Mouse (Mus musculus) frontal cortex, postnatal 25 days (tissue): ENCODE measurements at regions not wholly inside any gene's neighbourhood (a gene's known extent, or its start where the extent isn't known, plus 50 kb on each side); places are given as distances from the start of the nearest gene placed in this dataset.

Experiments
- DNase-seq, 2 experiments: peaks; one replicate each; pipeline ENCODE4 v3.0.0; 2022; ENCODE audit warnings: low spot score in 2 of 2

DNA sequence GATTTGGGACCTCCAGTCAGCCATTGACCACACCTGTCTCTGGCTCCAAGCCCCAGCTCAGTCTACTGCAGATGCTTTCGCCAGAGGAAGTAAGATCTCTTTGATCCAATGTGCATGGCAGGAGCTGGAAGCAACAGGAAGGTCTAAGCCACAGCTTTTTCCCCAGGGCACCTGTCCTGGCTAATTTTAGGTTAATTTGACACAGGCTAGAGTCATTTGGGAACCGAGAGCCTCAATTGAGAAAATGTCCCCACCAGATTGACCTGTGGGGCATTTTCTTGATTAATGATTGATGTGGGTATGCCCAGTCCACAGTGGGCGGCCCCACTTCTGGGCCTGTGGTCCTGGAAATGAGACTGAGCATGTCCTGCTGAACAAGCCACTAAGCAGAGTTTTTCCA lies 240.7 kb upstream of the Hs6st1 start:
- DNase-seq, result no peak

DNA sequence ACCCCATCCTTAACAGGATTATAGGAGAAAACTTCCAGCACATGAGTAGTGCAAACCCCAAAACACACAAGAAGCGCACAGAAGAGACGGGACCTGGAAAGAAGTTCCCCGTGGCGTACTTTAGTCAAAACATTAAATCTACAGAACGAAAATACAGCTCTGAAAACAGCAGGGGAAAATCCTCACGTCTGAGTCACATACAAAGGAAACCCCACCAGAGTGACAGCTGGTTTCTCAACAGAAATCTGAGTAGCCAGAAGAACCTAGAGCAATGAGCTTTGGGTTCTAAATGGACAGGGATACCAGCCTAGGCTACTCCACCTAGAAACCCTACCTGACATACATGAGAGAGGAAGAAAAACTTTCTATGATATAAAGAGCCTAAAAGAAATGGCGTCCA lies 234.0 kb upstream of the Hs6st1 start:
- DNase-seq, result no peak

DNA sequence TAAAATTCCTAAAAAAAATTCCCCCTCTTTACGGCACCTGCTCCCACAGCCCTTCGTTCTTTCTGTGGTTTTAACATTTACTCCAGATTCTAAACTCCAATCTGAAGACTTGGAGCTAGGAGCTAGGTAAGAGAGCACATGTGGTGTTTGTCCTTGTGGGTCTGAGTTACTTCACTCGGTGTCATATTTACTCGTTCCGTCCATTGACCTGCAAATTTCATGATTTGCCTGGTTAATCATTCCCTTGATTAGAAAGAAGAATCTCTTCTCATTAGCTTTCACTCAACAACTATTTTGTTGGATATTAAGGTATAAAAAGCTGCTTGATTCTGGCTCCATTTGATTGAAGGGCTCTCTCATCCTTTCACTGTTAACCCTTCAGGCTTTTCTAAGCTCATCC lies 231.6 kb upstream of the Hs6st1 start:
- no peak for DNase-seq

DNA sequence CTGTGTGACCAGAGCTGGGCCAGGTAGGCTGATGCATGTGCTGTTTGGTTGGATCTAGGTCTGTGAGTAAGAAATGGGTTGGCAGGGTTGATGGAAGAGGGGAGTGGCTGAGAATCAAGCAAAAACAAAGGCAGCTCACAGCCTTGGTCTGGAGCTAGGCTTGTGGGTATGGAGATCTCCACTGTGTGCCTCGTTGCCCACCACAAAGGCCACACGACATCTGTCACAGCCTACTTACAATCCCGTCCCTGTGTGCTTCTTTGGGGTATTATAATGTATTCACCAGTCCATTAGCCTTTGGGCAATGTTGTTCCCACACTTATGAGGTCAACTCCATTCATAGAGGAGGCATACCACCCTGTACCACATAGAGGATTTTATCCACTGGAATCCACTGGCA lies 229.6 kb upstream of the Hs6st1 start:
- no peak for DNase-seq

DNA sequence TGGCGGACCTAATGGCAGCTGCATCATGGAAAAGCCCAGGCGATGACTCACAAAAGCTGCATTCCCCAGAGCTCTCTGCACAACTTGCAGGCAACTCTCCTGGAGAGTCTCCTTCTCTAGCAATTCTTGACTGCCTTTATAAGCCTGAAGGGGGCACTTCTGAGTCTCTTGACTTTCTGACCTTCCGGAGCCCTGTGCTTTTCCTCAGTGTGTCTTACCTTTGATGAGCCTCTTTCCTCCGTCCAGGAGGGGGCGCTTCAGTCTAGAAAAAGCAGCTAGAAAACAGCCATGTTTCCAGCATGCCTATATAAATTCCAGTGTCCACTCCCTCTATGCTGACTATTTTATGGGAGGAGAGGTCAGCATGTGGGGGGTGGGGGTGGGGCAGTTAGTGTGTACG lies 228.8 kb upstream of the Hs6st1 start:
- DNase-seq, result no peak

DNA sequence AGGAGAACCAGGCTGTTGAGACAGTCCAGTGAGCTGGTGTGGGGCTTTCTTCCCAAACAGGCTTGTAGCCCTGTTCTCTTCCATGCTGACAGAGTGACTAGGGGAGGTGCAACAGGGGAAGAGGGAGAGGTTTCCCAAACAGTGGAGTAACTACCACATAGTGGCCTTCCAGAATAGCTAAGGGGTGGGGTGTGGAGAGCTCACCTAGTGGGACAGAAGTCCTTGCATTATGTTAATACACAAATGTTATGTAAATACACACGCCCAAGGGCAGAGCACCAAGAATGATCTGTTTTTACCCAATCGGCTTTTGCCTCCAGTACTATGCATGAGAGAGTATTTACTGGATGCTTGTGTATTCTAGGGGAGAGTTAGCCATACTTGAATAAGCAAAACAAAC lies 226.6 kb upstream of the Hs6st1 start:
- no peak for DNase-seq

DNA sequence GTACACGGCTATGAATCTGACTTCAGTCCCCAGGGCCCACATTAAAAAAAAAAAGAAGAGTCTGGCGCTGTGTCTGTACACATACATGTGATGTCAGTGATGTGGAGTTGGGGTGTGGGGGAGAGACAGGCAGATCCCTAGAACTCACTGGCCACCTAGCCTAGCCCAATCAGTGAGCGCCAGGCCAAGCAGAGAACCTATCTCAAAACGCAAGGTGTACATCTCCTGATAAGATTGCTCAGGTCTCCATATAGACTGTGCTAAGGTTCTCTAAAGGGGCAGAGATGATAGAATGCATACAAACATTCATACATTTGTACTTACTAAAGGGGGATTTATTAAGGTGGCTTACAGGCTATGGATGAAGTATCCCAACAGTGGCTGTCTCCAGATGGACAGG lies 225.5 kb upstream of the Hs6st1 start:
- DNase-seq, result no peak

DNA sequence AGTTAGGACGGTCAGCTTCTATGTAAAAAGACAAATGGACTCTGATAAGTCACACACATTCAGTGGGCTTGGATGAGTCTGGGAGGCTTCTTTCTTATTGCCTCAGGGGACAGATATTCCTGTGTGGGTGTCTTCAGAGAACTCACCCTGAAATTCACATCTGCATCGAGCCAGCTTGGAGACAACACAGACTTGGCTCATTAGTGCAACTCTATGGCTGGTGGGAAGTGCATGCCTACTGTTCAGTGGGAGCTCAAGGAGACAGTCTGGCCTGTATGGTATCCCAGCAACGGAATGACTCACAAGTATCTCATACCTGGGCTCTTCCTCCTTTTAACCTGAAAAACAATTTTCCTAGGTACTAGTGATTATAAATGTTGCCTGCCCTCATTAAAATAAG lies 224.6 kb upstream of the Hs6st1 start:
- DNase-seq, result no peak

DNA sequence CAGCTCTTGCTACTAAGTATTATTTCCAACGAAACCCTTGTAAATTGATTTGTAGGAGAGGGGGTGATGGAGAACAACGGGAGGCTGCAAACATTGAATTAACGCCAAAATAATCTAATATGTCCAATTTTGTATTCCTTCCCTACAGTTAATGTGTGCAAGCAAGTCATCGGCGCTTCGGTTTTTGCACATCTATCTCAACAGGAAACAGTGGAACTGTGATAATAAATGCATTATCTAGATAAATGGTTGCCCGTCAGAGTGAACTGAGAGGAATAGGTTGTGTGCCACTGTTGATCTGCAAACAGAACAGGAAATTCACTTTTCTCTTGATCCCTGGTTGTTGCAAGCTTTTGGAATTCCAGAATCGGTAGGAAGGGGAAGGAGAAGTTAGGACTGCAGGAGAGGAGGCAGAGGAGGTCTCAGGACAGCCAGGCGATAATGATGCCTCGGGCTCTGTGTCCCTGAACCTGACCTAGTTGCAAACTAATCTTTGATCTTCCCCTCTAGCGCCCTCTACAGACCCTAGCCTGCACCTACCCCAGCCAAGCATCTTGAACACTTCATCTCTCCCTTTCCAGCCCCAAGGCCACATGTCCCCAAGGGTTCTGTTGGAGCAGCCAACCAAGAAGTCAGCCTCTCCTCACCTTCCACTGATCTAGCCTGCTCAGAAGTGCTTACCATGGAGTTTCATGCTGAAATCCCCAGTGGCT lies 221.8 kb upstream of the Hs6st1 start:
- DNase-seq, result peak in 1 of 2 experiments; percentile 26

DNA sequence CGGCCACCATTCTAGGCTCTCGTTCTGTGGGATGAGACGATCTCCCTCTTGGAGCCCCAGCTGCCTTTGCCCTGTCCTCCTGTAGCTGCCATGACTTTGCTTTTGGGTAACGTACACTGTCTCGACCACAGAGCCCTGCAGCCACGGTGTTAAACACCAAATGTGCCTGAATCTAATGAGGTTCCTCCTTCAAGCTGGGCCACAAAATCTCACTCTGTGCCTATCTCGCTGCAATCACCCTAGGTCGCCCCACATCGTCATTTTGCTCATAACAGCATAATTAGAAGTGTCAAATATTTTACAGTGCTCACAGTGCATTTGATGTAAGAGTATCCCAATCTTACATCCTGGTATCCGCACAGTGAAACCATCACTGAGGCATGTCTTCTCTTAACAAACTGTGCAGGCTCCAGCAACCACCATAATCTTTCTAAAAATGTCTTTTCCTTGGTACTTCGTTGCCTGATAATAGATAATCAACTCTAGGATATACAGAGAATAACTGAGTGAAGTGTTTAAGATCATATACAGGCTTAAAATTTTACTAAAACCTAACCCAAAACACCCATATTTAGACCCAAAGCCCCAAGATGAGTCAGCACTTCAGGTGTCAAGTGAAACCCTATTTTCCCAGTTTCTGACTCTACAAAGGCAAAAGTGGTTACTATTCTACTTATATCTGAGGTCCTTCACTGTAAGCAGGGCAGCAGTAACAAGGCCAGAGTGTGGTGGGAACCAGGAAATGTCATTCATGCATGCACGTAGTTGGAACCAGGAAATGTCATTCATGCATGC lies 219.8 kb upstream of the Hs6st1 start:
- no peak for DNase-seq

DNA sequence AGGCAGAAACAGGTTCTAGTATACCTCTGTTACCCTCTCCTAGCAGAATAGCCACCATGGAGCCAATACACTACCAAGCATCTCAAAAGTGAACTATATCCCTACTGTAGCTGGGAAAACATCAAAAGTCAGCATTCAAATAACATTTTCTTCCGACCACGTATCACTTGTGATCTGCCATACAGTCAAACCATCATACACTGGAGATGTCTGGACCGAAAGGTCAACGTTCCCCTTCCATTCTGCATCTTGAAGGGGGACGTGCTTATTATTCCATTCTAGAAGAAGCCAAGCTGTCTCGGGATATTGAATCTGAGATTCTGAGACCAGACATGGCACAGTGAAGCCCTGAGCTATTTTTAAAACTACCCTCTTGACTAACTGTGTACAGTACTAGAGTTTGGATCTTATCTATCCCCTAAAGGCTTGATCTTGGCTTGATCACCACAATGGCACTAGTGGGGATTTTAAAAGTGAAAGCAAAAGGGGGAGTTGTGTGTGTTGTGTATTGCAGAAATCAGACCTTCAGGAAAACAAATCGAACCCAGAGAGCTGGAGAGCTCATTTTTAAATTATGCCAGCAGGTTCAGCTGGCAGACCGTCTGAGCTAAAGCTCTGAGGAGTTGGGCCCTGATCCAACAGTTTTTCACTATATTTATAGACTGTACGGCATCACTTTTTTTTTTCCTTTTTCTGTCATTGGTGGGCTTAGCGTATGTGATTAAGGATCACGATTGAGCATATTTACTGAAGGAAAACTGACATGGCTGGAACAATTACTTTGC lies 218.6 kb upstream of the Hs6st1 start:
- DNase-seq, result no peak

DNA sequence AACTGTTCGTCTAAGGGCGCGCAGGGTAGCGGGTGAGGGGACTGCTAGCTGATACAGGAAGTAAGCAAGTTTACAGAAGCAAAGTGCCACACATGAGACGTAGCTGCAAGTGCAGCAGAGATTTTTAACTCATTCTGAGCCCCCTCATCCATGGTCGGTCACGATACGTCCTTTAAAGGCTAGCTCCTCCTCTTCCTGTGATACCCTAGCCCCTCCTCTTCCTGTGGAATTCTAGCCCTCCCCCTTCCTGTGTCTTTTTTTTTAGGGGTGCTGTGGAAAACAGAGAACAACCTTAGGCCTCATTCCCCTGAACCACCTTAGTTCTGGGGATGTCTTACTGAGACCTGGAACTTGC lies 218.0 kb upstream of the Hs6st1 start:
- DNase-seq, result no peak

DNA sequence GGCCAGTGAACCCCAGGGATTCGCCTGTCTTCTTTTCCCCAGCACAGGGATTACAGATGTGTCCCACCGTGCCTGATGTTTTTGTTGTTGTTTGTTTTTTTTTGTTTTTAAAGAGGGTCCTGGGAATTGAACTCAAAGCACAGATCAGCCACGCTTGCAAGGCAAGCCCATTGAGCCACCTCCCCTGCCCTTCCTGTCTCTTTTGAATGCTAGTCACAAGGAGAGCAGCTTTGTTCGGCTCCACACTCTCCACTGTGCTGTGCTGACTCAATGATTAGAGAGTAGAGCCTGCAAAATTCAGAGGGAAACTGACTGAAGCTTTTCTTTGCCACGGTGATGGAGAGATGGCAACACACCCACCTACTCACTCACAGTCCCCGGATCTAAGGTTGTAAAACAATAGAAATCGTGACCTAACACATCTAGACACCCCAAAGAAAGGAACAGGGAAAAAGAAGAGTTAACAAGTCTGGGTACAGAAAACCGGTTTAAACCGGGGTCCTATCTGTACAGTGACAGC lies 217.6 kb upstream of the Hs6st1 start:
- no peak for DNase-seq

DNA sequence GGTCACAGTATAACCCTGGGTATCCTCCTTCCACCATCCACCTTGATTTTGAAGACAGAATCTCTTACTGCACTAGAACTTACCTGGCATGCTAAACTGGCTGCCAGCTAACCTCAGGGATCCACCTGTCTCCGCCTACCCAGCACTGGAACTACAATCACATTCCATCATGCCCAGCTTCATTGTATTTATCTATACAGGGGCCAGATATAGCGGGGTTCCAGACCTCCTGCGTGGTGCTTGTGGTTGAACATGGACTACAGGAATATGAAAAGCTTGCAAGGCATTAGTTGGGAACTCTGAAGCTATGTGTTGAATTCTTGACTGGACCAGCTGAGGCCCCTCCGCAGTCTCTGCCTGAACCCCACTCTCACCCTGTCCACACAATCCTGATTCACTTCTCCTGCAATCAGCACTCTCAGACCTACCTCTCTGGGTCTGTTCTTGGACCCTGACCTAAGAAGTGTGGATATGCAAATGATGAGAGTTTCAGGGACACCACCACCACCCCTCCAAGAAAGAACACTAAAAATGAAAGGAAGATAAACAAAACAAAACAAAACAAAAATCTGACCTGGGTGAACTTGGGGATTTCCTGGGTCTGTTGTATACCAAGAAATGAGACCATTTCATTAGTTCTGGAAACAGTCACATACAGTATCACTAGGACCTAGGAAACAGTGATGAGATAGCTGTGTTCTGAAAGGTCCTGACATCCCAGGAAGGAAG lies 216.4 kb upstream of the Hs6st1 start:
- no peak for DNase-seq

DNA sequence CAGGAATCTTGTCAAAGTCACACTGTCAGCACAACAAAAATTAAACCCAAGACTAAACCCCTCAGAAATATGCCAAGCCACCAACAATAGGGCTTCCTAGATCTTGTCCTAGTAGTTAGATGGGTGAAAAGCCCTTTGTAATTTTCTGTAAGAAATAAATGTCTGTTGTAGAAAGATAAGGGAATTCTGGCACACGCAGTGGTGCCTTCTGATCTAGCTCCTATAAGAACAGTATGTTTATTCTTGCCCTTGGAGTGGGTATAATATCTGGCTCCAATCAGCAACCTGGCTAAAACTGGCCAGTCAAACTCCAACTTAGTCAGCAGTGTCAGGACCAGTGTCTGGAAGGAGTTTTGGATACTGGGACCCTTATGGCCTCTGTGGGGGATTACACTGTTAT lies 215.2 kb upstream of the Hs6st1 start:
- no peak for DNase-seq

DNA sequence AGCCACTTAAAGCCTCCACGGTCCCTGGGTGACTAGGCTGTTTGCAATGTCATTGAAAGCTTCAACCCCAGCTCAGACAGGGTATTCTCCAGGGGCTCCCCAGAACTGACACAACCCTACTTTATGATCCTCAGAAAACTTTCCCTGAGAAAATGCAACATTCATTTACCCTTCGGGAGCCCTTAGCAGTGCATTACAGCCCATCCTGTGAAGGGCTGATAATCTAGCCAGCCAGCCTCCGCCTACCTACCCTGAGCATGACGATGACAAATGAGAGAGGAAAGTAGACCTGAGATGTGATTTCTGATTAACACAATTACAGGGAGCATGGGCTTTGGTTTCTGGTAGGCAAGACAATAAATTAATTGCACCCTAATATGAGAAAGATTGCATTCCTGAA lies 212.6 kb upstream of the Hs6st1 start:
- DNase-seq, result no peak

DNA sequence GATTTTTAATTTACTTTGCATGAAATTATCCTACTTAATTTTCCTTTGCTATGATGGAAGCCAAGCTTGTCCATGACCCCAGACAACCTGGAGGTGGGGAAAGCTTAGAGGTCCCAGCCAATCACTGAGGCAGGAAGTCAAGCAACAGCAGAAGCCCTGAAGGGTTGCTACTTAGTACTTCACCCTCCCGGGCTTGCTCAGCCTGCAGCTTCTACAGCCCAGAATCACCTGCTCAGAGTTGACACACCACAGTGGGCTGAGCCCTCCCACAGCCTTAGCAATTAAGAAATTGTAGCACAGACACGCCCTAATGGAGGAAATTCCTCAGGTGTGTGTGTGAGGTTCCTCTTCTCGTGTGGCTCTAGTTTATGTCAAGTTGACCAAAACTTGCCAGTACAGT lies 209.9 kb upstream of the Hs6st1 start:
- no peak for DNase-seq

DNA sequence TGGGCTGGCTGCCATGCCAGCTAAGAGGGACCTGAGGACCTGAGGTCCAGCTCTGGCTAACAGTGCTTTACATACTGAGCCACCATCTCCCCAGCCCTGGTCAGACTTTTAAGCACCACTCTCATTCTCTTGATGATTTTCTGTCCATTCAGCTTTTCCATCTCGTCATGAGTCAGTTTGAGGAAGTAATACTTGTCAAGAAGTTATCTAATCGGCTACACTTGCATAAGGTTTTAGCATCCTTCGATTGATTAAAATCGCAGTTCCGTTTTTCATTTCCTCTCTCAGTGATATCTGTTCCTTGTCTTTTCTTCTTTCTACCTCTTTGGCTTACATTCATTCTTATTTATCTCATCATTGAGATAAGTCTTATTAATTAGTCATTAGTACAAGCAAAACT lies 207.4 kb upstream of the Hs6st1 start:
- no peak for DNase-seq

DNA sequence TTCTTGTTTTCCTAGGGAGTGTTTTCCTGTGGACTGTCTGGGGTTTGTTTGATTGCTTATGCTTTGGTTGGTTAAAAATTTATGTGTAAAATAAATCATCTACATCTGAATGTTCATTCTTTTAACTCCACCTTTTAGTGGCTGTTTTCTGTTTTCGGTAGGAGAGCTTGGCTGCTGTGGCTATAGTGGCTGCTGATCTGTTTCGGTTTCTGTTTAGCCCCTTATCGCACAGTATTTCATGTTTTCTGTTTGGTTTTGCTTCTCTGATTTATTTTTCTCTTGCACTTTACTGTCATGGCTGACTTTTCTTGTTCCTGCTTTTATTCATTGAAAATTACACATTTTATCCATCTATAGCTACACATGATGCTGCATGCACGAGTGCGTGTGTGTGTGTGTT lies 206.0 kb upstream of the Hs6st1 start:
- DNase-seq, result no peak

DNA sequence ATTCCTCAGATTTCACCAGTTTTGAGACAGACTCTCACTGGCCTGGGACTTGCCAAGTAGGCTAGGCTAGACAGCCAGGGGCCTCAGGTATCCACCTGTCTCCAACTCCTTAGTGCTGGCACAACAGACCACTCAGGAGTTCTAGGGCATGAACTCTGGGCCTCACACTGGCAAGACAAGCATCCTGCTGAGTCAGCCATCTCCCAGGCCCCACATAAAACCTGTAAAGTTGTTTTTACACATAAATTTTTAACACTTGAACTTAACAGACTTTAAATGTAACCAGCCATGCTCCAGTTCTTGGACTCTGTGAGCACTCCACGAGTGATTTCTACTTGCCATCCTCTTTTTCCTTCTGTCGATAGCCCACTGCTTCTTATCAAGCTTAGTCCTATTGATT lies 205.5 kb upstream of the Hs6st1 start:
- DNase-seq, result no peak

DNA sequence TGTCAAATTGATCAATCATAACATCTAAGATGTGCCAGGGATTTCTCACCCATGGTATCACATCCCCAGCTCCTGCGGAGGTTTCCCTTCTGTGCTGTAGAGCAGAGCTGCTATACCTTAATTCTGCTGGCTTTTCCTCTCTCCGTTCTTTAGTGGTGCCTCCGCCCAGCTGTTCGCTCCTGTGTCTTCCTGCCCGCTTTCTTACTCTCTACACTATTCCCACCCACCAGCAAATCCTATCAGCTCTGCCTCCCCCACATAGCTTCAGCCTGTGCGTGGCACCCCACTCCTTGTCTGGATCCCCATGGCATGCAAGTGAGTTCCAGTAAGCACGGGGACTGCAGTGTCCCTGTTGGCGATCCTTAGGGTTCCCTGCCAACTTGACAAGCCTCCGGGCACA lies 204.0 kb upstream of the Hs6st1 start:
- DNase-seq, result no peak

DNA sequence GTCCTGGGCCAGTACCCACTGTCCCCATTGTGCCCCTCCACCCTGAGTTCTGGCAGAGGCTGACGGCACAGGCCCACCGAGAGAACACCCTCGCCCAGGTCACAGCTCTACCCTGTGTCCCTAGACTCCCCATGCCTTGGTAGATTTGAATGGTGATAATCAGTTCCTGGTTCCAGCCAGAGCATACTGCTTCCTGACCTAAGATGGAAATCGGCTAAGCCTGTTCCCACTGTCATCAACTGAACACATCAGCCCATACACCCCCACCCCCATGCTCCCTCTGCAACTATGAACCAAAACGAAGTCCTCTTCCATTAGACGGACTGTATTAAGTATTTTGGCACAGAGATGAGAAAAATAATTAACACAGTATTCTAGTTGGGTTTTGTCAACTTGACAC lies 202.9 kb upstream of the Hs6st1 start:
- DNase-seq, result no peak
